Mouse (Mus musculus): Measurements from ENCODE around the gene Plet1. TPM values are rescaled to one million over a fixed set of nuclear protein-coding genes. Genes with fewer than 3 reads are reported as not detected.
A peak's percentile ranks its signal among the peaks of the same experiment; 100 is the strongest.

Gene Plet1
- polyA plus RNA-seq, 1 experiment from 2014 or later, result 1.2 TPM

DNA sequence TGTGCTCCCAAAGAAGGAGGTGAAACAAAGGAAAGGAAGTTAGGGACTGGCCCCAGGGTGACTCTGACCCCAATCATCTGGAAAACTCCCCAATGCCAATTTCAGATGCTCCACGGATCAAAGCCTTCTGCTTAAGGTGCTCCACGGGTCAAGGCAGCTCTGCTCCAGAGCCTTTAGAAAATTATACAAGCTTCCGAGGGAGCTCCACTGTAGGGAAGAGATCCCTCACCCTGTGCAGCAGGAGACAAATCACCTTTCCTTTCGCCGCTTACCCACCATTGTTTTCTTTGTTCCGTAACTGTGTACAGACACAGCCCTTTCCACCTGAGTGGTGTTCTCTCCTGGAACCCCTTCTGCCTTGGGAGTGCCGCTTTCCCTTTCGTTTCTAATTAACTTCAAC, 18.6 kb upstream of the Plet1 start:
- WGBS, result 62% methylated on average over 8 of the region's 8 CpGs
- H3K9me3 ChIP-seq, result no peaks in the 10 kb centered on the region
- no peaks in the 10 kb centered on the region for H3K36me3 ChIP-seq
- H3K9ac ChIP-seq, result no peak overlapping the region
- H3K4me3 ChIP-seq, result no peak overlapping the region
- 0 out of 2 replicates have a peak, but pooled peaks cover 2% of the 10 kb centered on the region for H3K27me3 ChIP-seq
- no peak for ATAC-seq (ENCODE audit: insufficient number of reproducible peaks, insufficient read depth, low FRiP score, low TSS enrichment)
- H3K27ac ChIP-seq, result no peak overlapping the region
- no peaks in the 10 kb centered on the region for H3K4me1 ChIP-seq
- no peak overlapping the region for H3K4me2 ChIP-seq (replicated peaks)

DNA sequence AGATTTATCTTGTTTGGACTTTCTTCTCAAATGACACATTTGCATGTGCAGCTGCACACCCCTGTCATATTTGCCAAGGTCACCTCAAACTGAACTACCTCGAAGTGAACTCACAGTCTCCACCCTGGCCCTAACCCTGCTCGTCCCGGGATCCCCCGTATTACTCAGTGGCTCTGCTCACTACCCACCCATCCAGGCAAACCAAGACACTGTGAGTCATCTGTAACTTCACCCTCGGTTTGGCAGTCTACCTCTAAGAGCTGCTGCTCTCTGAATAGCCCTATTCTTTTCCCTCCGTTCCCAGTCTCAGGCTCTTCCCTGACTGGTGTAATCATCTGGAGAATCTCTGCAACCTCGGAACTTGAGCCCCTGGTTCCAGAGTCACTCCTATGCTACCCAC, 17.7 kb upstream of the Plet1 start:
- no peaks in the 10 kb centered on the region for H3K36me3 ChIP-seq

DNA sequence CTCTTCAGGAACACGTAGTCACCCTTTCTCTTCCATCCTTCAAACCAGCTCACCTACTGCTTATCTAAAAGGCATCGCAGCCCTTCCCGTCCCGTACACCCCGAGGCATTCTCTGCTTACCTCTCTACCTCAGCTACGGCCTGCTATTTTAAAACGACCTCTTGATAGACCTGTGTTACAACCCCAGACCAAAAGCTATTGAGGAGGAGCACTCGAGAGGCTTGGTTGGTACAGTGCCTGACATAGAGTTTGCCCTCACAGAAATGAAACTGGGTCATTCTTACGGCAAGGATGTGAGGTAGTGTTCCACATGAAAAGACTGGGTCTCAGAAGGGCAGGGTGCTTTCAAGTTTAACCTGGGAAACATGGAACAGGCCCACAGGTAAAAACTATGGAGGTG, 17.1 kb upstream of the Plet1 start:
- no peaks in the 10 kb centered on the region for H3K9me3 ChIP-seq
- H3K27ac ChIP-seq, result no peak overlapping the region
- H3K36me3 ChIP-seq, result no peaks in the 10 kb centered on the region
- no peak overlapping the region for H3K4me3 ChIP-seq
- WGBS, result 87% methylated on average over 9 of the region's 9 CpGs
- H3K4me1 ChIP-seq, result no peaks in the 10 kb centered on the region
- no peak overlapping the region for H3K4me2 ChIP-seq (replicated peaks)
- H3K27me3 ChIP-seq, result 0 out of 2 replicates have a peak, but pooled peaks cover 2% of the 10 kb centered on the region
- no peak overlapping the region for H3K9ac ChIP-seq
- ATAC-seq (ENCODE audit: insufficient number of reproducible peaks, insufficient read depth, low FRiP score, low TSS enrichment), result no peak

More for the DNA sequence above, 17.7 kb upstream of the Plet1 start:
- ATAC-seq (ENCODE audit: insufficient number of reproducible peaks, insufficient read depth, low FRiP score, low TSS enrichment), result no peak
- H3K9me3 ChIP-seq, result no peaks in the 10 kb centered on the region
- H3K9ac ChIP-seq, result no peak overlapping the region
- WGBS, result 43% methylated on average over 7 of the region's 7 CpGs
- H3K4me3 ChIP-seq, result no peak overlapping the region
- no peak overlapping the region for H3K4me2 ChIP-seq (replicated peaks)
- no peaks in the 10 kb centered on the region for H3K4me1 ChIP-seq
- H3K27me3 ChIP-seq, result 0 out of 2 replicates have a peak, but pooled peaks cover 2% of the 10 kb centered on the region
- no peak overlapping the region for H3K27ac ChIP-seq

DNA sequence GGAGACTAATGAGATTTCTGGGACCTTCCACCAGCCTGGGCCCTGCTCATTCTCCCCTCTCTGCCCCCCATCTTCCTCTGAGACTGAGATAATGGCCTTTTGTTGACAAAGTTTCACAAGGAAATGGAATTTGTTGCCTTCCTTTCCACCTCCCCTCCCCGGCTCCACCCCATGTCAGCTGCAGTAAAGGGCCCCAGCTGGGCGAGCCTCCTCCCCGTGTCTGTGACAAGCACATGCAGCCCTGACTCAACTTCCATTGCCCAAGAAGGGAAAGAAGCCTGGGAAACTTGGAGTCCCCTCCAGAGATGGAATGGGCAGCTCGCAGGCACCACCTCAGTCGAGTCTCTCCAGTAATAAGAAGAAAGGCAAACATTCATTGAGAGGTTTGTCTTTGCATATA, 15.5 kb upstream of the Plet1 start:
- Histone ChIP-seq H3K4me3 (no peak overlapping the region), H3K4me2 (replicated peaks) (no peak overlapping the region), H3K9ac (no peak overlapping the region), H3K4me1 (no peaks in the 10 kb centered on the region), H3K36me3 (no peaks in the 10 kb centered on the region), H3K27ac (no peak overlapping the region), H3K9me3 (no peaks in the 10 kb centered on the region), H3K27me3 (0 out of 2 replicates have a peak, but pooled peaks cover 2% of the 10 kb centered on the region)
- 19% methylated on average over 5 of the region's 5 CpGs for WGBS
- ATAC-seq (ENCODE audit: insufficient number of reproducible peaks, insufficient read depth, low FRiP score, low TSS enrichment), result no peak

DNA sequence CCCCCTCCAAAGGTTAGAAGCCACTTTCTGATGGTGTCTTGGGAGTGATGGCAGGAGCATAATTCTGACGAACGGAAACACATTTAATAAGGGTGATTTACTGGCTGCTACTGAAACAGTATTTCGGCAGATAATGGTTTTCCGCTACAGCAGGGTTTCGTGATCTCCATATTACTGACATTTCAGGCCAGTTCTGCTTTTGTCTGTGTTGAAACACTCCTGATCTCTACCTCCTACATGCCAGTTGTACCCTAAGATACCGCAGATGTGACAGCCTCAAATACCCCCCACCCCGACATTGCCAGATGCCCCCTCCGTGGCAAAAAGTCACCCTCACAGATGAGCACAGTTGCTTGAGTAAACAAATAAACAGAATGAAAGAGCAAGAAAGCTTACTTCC, 14.8 kb upstream of the Plet1 start:
- Histone ChIP-seq H3K36me3 (no peaks in the 10 kb centered on the region), H3K27me3 (0 out of 2 replicates have a peak, but pooled peaks cover 2% of the 10 kb centered on the region), H3K4me3 (no peak overlapping the region), H3K27ac (no peak overlapping the region), H3K4me1 (no peaks in the 10 kb centered on the region), H3K9ac (no peak overlapping the region), H3K4me2 (replicated peaks) (no peak overlapping the region), H3K9me3 (no peaks in the 10 kb centered on the region)
- WGBS, result 51% methylated on average over 8 of the region's 8 CpGs
- ATAC-seq (ENCODE audit: insufficient number of reproducible peaks, insufficient read depth, low FRiP score, low TSS enrichment), result no peak

DNA sequence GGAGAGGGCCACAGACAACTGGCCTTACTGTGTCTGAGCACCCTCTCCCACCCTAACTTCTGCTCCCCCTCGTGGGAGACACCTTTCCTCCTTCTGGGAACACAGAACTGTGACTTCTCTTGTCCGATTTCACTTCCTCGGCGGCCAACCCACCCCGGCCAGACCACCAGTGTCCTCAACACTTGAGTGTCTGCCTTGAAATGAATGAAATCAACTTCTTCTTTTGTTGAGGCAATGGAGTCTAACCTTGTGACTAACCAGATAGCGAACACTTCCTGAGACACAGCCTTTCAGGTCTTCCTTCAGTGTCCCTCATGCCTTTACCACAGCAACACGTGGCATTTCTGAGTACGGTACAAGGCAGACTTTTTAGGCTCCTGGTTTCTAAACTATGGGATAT, 11.6 kb upstream of the Plet1 start:
- Histone ChIP-seq H3K4me1 (peaks cover 5% of the 10 kb centered on the region; the same call in 1 of the 2 replicates), H3K9ac (no peak overlapping the region), H3K4me2 (replicated peaks) (no peak overlapping the region), H3K9me3 (no peaks in the 10 kb centered on the region), H3K27me3 (0 out of 2 replicates have a peak, but pooled peaks cover 2% of the 10 kb centered on the region), H3K27ac (no peak overlapping the region), H3K36me3 (no peaks in the 10 kb centered on the region), H3K4me3 (no peak overlapping the region)
- ATAC-seq (ENCODE audit: insufficient number of reproducible peaks, insufficient read depth, low FRiP score, low TSS enrichment), result no peak
- WGBS, result 84% methylated on average over 8 of the region's 8 CpGs

DNA sequence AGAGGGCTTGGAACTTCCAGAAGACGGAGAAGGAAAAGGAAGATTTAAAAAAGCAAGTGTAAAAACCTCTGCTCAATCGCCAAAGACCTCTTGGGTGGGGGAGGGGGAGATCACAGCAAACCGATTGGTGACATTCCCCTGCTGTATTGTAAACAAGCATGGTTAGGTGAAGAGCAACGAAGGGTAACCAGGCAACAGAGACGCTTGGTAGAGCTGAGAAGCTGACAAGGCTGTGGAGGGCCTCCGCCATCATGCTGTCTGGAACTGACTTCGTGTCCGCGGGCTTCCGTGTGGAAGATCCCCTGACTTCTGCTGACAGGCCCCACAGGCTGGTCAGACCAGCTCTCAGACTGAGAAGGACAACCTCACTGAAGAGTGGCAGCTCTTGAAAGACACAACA, 8.8 kb upstream of the Plet1 start:
- Histone ChIP-seq H3K9me3 (no peaks in the 10 kb centered on the region), H3K4me3 (0 out of 2 replicates have a peak overlapping the region, but pooled peaks have one; percentile 3), H3K9ac (no peak overlapping the region), H3K36me3 (no peaks in the 10 kb centered on the region), H3K27ac (no peak overlapping the region), H3K4me1 (peaks cover 5% of the 10 kb centered on the region; the same call in 1 of the 2 replicates), H3K4me2 (replicated peaks) (peak overlapping the region; percentile 38), H3K27me3 (no peaks in the 10 kb centered on the region)
- ATAC-seq (ENCODE audit: insufficient number of reproducible peaks, insufficient read depth, low FRiP score, low TSS enrichment), result no peak
- 5% methylated on average over 10 of the region's 10 CpGs for WGBS

DNA sequence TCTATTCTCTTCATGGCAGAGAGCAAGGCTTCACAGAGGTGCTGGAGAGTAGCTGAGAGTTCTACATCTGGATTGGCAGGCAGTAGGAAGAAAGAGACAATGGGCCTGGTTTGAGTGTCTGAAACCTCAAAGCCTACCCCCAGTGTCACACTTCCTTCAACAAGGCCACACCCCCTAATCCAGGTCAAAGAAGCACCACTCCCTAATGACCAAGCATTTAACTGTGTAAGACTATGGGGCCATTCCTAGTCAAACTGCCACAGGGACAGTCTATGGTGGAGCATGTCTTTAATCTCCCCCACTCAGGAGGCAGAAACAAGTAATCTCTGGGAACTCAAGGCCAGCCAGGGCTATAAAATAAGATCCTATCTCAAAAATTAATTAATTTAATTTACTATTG, 3.5 kb upstream of the Plet1 start:
- Histone ChIP-seq H3K9me3 (no peaks in the 10 kb centered on the region), H3K9ac (no peak overlapping the region), H3K4me3 (no peak overlapping the region), H3K27me3 (no peaks in the 10 kb centered on the region), H3K36me3 (no peaks in the 10 kb centered on the region), H3K4me2 (replicated peaks) (no peak overlapping the region), H3K27ac (no peak overlapping the region), H3K4me1 (0 out of 2 replicates have a peak, but pooled peaks cover 2% of the 10 kb centered on the region)
- no peak for ATAC-seq (ENCODE audit: insufficient number of reproducible peaks, insufficient read depth, low FRiP score, low TSS enrichment)

DNA sequence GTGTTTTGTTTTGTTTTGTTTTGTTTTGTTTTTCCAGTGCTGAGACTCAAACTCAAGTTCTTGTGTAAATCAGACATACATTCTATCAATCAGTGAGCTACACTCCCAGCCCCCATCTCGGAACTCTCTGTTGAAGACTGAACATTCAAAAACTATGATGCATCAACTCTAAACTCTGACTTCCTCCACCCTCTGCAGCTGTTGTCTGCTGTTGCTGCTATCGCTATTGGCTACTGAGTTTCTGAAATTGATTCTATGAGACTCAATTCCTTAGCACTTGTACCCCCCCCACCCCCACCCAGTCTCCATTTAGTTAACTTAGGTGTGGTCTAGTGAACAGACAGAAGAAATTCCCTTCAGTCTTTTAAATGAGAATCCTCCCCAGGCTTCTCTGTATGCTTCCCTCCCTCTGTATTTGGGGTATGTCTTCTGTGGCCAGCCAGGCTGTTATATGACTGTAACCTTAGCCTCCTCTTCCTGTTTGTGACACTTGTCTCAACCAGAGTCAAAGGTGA, 2.7 kb upstream of the Plet1 start:
- H3K4me2 ChIP-seq (replicated peaks), result no peak overlapping the region
- WGBS, result 72% methylated on average over 2 of the region's 2 CpGs

DNA sequence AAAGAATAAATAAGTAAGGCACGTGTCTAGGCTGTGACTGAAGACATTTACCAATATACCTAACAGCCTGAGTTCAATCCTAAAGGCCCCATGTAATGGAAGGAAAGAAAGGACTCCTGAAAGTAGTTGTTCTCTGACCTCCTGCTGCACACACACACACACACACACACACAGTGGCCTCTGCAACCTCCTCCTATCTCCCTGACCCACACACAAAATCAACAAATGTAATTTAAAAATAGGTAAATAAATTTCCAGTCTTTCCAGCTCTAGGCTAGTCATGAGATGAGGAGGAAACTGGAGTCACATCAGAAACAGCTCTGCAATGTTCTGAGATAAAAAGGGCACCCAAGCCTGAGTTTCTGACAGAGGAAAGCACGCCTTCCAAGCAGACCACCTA, 548 bp upstream of the Plet1 start:
- Histone ChIP-seq H3K4me1 (peaks cover 10% of the 10 kb centered on the region; the same call in 1 of the 2 replicates), H3K4me3 (no peak overlapping the region), H3K4me2 (replicated peaks) (no peak overlapping the region), H3K27ac (no peak overlapping the region), H3K27me3 (no peaks in the 10 kb centered on the region), H3K36me3 (no peaks in the 10 kb centered on the region), H3K9ac (no peak overlapping the region), H3K9me3 (no peaks in the 10 kb centered on the region)
- 77% methylated on average over 2 of the region's 2 CpGs for WGBS
- no peak for ATAC-seq (ENCODE audit: insufficient number of reproducible peaks, insufficient read depth, low FRiP score, low TSS enrichment)

More for the DNA sequence above, 2.7 kb upstream of the Plet1 start:
- H3K4me3 ChIP-seq, result no peak overlapping the region
- H3K27me3 ChIP-seq, result no peaks in the 10 kb centered on the region
- H3K9me3 ChIP-seq, result no peaks in the 10 kb centered on the region
- no peak for ATAC-seq (ENCODE audit: insufficient number of reproducible peaks, insufficient read depth, low FRiP score, low TSS enrichment)
- H3K4me1 ChIP-seq, result peaks cover 9% of the 10 kb centered on the region; the same call in 1 of the 2 replicates
- H3K36me3 ChIP-seq, result no peaks in the 10 kb centered on the region
- H3K9ac ChIP-seq, result no peak overlapping the region
- H3K27ac ChIP-seq, result no peak overlapping the region

DNA sequence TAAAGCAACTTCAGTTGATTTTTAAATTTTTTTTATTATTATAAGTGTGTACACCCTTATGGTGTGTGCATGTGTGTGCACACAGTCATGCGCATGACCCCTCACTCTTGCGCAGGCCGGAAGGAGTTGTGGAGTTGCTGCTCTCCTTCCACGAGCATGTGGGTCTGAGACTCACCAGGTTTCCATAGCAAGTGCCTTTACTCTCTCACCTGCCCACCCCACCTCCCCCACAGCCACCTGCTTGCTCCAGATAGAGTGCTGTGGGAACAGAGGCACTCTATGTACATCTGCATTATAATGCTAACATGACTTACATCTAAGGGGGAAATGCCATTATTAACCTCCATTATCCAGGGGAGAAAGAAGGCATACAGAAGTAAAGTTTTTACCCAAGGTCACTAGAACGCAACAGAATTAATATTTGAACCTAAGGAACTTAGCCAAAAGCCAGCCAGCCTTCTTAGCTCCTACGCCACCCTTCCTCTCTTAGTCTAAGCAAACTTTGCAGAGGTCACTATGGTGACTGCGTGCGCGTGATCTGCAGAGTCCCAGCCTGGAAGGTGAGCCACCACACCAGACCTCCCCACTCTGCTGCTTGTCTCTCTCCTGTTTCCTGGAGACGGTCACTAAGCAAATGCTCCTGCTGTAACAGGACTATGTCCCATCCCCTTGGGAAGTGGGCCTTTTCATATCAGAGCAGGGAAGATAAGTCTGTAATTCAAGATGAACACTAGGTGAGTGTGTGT, 1.3 kb downstream of the Plet1 start:
- H3K27ac ChIP-seq, result no peak overlapping the region
- H3K27me3 ChIP-seq, result no peaks in the 10 kb centered on the region
- H3K4me2 ChIP-seq (replicated peaks), result 0 out of 2 replicates have a peak overlapping the region, but pooled peaks have one; percentile 2
- no peaks in the 10 kb centered on the region for H3K36me3 ChIP-seq
- H3K4me3 ChIP-seq, result no peak overlapping the region
- H3K4me1 ChIP-seq, result peaks cover 10% of the 10 kb centered on the region; the same call in 1 of the 2 replicates
- no peak for ATAC-seq (ENCODE audit: insufficient number of reproducible peaks, insufficient read depth, low FRiP score, low TSS enrichment)
- H3K9ac ChIP-seq, result no peak overlapping the region
- H3K9me3 ChIP-seq, result no peaks in the 10 kb centered on the region
- WGBS, result 67% methylated on average over 10 of the region's 10 CpGs

DNA sequence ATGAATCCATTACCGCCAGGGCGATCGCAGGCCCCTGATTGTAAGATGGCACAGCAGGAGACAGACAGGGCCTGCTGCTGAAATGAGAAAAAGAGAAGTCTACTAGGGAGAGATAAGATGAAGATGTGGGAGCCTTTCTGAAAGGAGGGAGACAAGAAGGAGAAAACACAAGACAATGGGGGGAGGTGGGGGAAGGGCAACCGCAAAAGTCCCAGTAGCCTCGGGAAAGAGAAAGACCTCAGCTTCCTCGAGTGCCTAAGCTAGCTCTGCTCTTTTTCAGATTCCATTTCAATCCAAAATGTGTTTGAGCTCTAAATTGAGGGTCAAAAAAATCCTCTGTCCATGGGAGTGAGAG, 1.8 kb downstream of the Plet1 start:
- Histone ChIP-seq H3K9ac (no peak overlapping the region), H3K27ac (no peak overlapping the region), H3K9me3 (no peaks in the 10 kb centered on the region), H3K4me2 (replicated peaks) (0 out of 2 replicates have a peak overlapping the region, but pooled peaks have one; percentile 2), H3K36me3 (no peaks in the 10 kb centered on the region), H3K4me3 (no peak overlapping the region), H3K4me1 (peaks cover 10% of the 10 kb centered on the region; the same call in 1 of the 2 replicates), H3K27me3 (no peaks in the 10 kb centered on the region)
- no peak for ATAC-seq (ENCODE audit: insufficient number of reproducible peaks, insufficient read depth, low FRiP score, low TSS enrichment)
- WGBS, result 23% methylated on average over 6 of the region's 6 CpGs

All from embryonic facial prominence, embryonic 12.5 days (tissue).